Mouse (Mus musculus): ENCODE results near the gene Fam53a. TPM values are rescaled to one million over a fixed set of nuclear protein-coding genes. Genes with fewer than 3 reads are reported as not detected.
A peak's percentile ranks its signal among the peaks of the same experiment; 100 is the strongest.

The Fam53a gene
- 31.4 TPM for polyA plus RNA-seq (2012; fragmentation: generic; extraction: Trizol)
- long read RNA-seq, experiment 1, transcript Fam53a-202 (6 exons, 2,009 nt): major isoform, 21 of 53 reads
- long read RNA-seq, experiment 1, partial matches to known transcripts: 12 of 53 reads
- long read RNA-seq, experiment 1, other reads (novel, unspliced or antisense): 15 of 53 reads
- long read RNA-seq, experiment 2, transcript Fam53a-202 (6 exons, 2,009 nt): major isoform, 178 of 340 reads
- long read RNA-seq, experiment 2, transcript Fam53a-201 (5 exons, 2,346 nt): minor isoform, 39 of 340 reads
- long read RNA-seq, experiment 2, transcript Fam53a-206 (7 exons, 2,112 nt): minor isoform, 14 of 340 reads
- long read RNA-seq, experiment 2, partial matches to known transcripts: 13 of 340 reads
- long read RNA-seq, experiment 2, other reads (novel, unspliced or antisense): 96 of 340 reads

DNA sequence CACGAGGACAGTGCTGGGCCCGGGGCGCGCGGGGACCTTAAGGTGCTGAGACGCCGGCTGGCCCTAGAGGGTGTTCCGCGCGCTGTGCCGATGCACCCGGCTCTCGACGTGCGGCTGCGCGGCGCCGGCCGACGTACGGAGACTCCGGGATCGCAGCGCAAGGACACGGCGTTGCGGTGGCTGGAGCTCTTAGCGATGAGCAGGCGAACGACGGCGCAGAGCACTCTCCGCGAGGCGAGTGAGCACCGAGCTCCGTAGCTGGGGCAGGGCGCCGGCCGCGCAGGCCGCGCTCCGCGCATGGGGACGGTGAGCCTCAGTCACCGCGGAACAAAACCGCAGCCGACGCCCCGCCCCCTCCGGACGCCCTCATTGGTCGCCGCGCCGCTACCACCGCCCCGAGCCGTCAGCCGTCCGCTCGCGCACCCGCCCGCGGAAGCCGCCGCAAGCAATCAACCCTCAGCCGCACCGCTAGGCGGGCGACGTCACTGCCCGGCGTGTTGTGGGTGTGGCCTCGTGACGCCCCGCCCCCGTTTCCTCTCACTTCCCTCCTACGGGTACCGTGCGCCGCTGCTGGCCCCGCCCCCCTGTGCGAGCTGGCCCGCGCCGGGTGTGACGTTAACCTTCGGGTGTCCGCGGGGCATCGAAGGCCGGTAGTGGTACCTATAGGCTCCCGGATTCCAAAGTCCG lies at the start of gene Fam53a, which contains the start of gene Gm9903:
Gene Fam53a (minus strand): TSS at position 335 of the 687 bp plus-strand sequence.
Gene Gm9903 (plus strand): TSS at position 625 of the 687 bp plus-strand sequence.
- Histone ChIP-seq H3K79me3 (ENCODE audit: low read depth) (peaks cover 32% of the 10 kb centered on the region), H3K79me2 (ENCODE audit: control insufficient read depth, insufficient read depth) (peaks cover 45% of the 10 kb centered on the region), H3ac (ENCODE audit: control insufficient read depth, insufficient read length, low read depth) (peak within 1 kb of the TSS; percentile 98), H3K27me3 (ENCODE audit: control insufficient read depth, insufficient read depth, insufficient read length) (no peaks in the 10 kb centered on the region), H3K36me3 (ENCODE audit: control insufficient read depth, insufficient read depth) (no peaks in the 10 kb centered on the region), H3K4me3 (ENCODE audit: insufficient read depth, poor library complexity, severe bottlenecking) (peak within 1 kb of the TSS; percentile 71)
- TF ChIP-seq CTCF (IDR thresholded peaks at IDR 0.05; ENCODE audit: control insufficient read depth, insufficient read depth, insufficient read length) (no peak), CEBPB (IDR thresholded peaks at IDR 0.05; ENCODE audit: low read depth) (no peak), MYOD1 (IDR thresholded peaks at IDR 0.05; ENCODE audit: control insufficient read depth, insufficient read length, low read depth) (no peak), MYOG (IDR thresholded peaks at IDR 0.05; ENCODE audit: control insufficient read depth, extremely low read depth, insufficient read length) (no peak), MAX (IDR thresholded peaks at IDR 0.05) (no peak), USF1 (IDR thresholded peaks at IDR 0.05; ENCODE audit: low read depth) (no peak), FOSL1 (IDR thresholded peaks at IDR 0.05; ENCODE audit: insufficient read depth, low read length, poor library complexity, severe bottlenecking) (no peak)

DNA sequence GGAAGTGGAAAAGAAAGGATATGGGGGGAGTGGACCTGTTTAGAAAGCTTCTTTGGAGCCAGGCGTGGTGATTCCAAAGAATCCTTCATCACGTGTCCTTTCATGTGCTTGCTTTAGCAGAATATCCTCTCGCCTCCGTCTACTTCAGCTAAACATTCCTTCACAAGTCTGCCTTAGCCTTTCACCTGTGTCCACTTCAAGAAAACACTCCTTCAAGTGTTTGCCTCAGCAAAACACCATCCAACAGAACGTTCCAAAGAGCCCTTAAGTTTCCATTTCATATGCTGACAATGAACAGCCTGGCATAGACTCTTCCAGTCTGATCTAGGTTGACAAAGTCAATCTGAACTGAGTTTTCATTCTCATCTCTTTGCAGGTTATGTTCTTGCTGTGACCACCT lies 48.8 kb upstream of the Fam53a start:
- Histone ChIP-seq H3K79me3 (ENCODE audit: low read depth) (no peaks in the 10 kb centered on the region), H3K36me3 (ENCODE audit: control insufficient read depth, insufficient read depth) (peaks cover 9% of the 10 kb centered on the region), H3K4me3 (ENCODE audit: insufficient read depth, poor library complexity, severe bottlenecking) (no peak overlapping the region), H3ac (ENCODE audit: control insufficient read depth, insufficient read length, low read depth) (no peak overlapping the region), H3K27me3 (ENCODE audit: control insufficient read depth, insufficient read depth, insufficient read length) (peaks cover 5% of the 10 kb centered on the region), H3K79me2 (ENCODE audit: control insufficient read depth, insufficient read depth) (no peaks in the 10 kb centered on the region)
- TF ChIP-seq USF1 (IDR thresholded peaks at IDR 0.05; ENCODE audit: low read depth) (no peak), MYOD1 (IDR thresholded peaks at IDR 0.05; ENCODE audit: control insufficient read depth, insufficient read length, low read depth) (no peak), MAX (IDR thresholded peaks at IDR 0.05) (no peak), MYOG (IDR thresholded peaks at IDR 0.05; ENCODE audit: control insufficient read depth, extremely low read depth, insufficient read length) (no peak), FOSL1 (IDR thresholded peaks at IDR 0.05; ENCODE audit: insufficient read depth, low read length, poor library complexity, severe bottlenecking) (no peak), CTCF (IDR thresholded peaks at IDR 0.05; ENCODE audit: control insufficient read depth, insufficient read depth, insufficient read length) (no peak), CEBPB (IDR thresholded peaks at IDR 0.05; ENCODE audit: low read depth) (no peak)

DNA sequence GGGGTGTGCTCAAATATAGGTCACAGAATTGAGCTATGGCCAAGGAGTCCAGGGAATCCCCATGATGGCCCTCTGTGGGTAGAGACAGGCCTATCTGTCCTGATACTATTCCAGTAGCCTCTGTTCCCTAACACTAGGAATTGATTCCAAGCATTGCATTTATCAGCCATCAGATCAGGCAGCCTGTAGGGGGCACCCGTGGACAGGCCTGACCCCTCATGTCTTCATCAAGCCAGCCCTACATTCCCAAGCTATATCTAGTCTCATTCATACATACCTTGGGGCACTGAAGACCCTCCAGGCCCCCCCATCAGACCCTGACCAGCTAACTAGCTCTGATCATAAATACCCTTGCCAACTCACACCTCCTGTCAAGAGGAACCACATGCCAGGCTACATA lies 46.5 kb upstream of the Fam53a start:
- Histone ChIP-seq H3K27me3 (ENCODE audit: control insufficient read depth, insufficient read depth, insufficient read length) (no peaks in the 10 kb centered on the region), H3K4me3 (ENCODE audit: insufficient read depth, poor library complexity, severe bottlenecking) (no peak overlapping the region), H3ac (ENCODE audit: control insufficient read depth, insufficient read length, low read depth) (no peak overlapping the region), H3K79me3 (ENCODE audit: low read depth) (no peaks in the 10 kb centered on the region), H3K36me3 (ENCODE audit: control insufficient read depth, insufficient read depth) (peaks cover 31% of the 10 kb centered on the region), H3K79me2 (ENCODE audit: control insufficient read depth, insufficient read depth) (no peaks in the 10 kb centered on the region)
- TF ChIP-seq USF1 (IDR thresholded peaks at IDR 0.05; ENCODE audit: low read depth): no peak
- no peak for TF ChIP-seq FOSL1 (IDR thresholded peaks at IDR 0.05; ENCODE audit: insufficient read depth, low read length, poor library complexity, severe bottlenecking)
- no peak for TF ChIP-seq CEBPB (IDR thresholded peaks at IDR 0.05; ENCODE audit: low read depth)
- TF ChIP-seq CTCF (IDR thresholded peaks at IDR 0.05; ENCODE audit: control insufficient read depth, insufficient read depth, insufficient read length): peak; percentile 29
- no peak for TF ChIP-seq MAX (IDR thresholded peaks at IDR 0.05)
- TF ChIP-seq MYOG (IDR thresholded peaks at IDR 0.05; ENCODE audit: control insufficient read depth, extremely low read depth, insufficient read length): no peak

DNA sequence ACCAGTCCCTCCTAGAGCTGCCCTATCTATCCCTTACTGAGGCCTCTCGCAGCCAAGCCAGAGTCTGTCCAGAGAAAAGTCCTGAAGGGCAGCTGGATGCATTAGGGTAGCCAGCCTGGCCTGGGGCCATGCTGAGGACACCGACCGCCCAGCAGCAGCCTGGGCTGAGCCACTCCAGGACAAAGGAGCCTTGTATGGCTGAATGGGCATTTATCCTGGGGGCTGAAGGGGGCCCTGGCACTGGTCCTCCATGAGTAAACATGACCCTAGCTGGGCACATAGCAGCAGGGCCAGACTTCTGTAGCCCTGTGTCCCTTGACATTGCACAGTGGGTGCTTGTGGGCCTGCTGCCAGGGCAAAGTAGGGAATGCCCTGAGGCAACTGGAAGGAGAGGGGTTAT lies 45.0 kb upstream of the Fam53a start:
- Histone ChIP-seq H3K27me3 (ENCODE audit: control insufficient read depth, insufficient read depth, insufficient read length) (no peaks in the 10 kb centered on the region), H3K4me3 (ENCODE audit: insufficient read depth, poor library complexity, severe bottlenecking) (no peak overlapping the region), H3ac (ENCODE audit: control insufficient read depth, insufficient read length, low read depth) (no peak overlapping the region), H3K79me2 (ENCODE audit: control insufficient read depth, insufficient read depth) (no peaks in the 10 kb centered on the region), H3K79me3 (ENCODE audit: low read depth) (no peaks in the 10 kb centered on the region), H3K36me3 (ENCODE audit: control insufficient read depth, insufficient read depth) (peaks cover 47% of the 10 kb centered on the region)
- TF ChIP-seq MYOG (IDR thresholded peaks at IDR 0.05; ENCODE audit: control insufficient read depth, extremely low read depth, insufficient read length): no peak
- TF ChIP-seq CTCF (IDR thresholded peaks at IDR 0.05; ENCODE audit: control insufficient read depth, insufficient read depth, insufficient read length): no peak
- no peak for TF ChIP-seq CEBPB (IDR thresholded peaks at IDR 0.05; ENCODE audit: low read depth)
- TF ChIP-seq MAX (IDR thresholded peaks at IDR 0.05): no peak
- TF ChIP-seq USF1 (IDR thresholded peaks at IDR 0.05; ENCODE audit: low read depth): no peak
- TF ChIP-seq FOSL1 (IDR thresholded peaks at IDR 0.05; ENCODE audit: insufficient read depth, low read length, poor library complexity, severe bottlenecking): no peak
- no peak for TF ChIP-seq MYOD1 (IDR thresholded peaks at IDR 0.05; ENCODE audit: control insufficient read depth, insufficient read length, low read depth)

DNA sequence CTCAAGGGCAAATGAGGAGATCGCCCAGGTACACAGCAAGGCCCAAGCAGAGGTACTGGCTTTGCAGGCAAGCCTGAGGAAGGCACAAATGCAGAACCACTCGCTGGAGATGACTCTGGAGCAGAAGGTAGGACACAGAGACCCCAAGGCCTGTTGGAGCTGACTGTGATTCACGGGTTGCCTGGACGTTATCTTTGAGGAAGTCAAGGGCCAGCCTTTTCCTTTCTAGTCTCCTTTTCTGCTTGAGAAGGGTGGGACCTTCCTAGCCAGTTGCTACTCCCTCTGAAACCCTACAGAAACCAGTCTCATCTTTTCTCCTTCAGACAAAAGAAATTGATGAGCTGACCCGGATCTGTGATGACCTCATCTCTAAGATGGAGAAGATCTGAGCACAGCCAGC lies 42.2 kb upstream of the Fam53a start:
- Histone ChIP-seq H3K27me3 (ENCODE audit: control insufficient read depth, insufficient read depth, insufficient read length) (no peaks in the 10 kb centered on the region), H3K36me3 (ENCODE audit: control insufficient read depth, insufficient read depth) (peaks cover 74% of the 10 kb centered on the region), H3K79me3 (ENCODE audit: low read depth) (no peaks in the 10 kb centered on the region), H3ac (ENCODE audit: control insufficient read depth, insufficient read length, low read depth) (no peak overlapping the region), H3K4me3 (ENCODE audit: insufficient read depth, poor library complexity, severe bottlenecking) (no peak overlapping the region), H3K79me2 (ENCODE audit: control insufficient read depth, insufficient read depth) (no peaks in the 10 kb centered on the region)
- TF ChIP-seq MYOG (IDR thresholded peaks at IDR 0.05; ENCODE audit: control insufficient read depth, extremely low read depth, insufficient read length): no peak
- TF ChIP-seq MAX (IDR thresholded peaks at IDR 0.05): no peak
- no peak for TF ChIP-seq CTCF (IDR thresholded peaks at IDR 0.05; ENCODE audit: control insufficient read depth, insufficient read depth, insufficient read length)
- no peak for TF ChIP-seq CEBPB (IDR thresholded peaks at IDR 0.05; ENCODE audit: low read depth)
- no peak for TF ChIP-seq USF1 (IDR thresholded peaks at IDR 0.05; ENCODE audit: low read depth)
- no peak for TF ChIP-seq MYOD1 (IDR thresholded peaks at IDR 0.05; ENCODE audit: control insufficient read depth, insufficient read length, low read depth)
- no peak for TF ChIP-seq FOSL1 (IDR thresholded peaks at IDR 0.05; ENCODE audit: insufficient read depth, low read length, poor library complexity, severe bottlenecking)

Data from C2C12 (cell line).